Mouse (Mus musculus): ENCODE results near the gene Agpat2. TPM values are rescaled to one million over a fixed set of nuclear protein-coding genes. Genes with fewer than 3 reads are reported as not detected.

Gene Agpat2
- polyA plus RNA-seq, 1 experiment from 2014 or later: 26.9 TPM

DNA sequence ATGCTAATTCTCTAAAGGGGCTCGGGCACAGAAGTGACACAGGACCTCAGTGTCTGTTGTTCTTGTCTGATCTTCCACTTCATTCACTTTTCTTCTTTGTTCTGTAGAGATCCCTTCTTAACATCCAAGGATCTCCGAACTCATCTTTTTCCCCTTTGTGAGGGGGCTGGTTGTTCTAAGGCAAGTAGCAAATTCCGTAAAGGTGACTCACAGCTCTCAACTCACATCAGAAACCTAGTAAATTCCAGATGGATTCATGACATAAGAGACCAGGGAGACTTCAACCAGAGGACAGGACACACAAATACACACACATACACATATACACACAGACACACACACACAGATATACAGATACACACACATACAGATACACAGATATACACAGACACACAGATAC, 6.3 kb upstream of the Agpat2 start:
- Histone ChIP-seq H3K27ac (no peak overlapping the region), H3K79me2 (ENCODE audit: inconsistent target) (no peaks in the 10 kb centered on the region), H3K36me3 (ENCODE audit: inconsistent target) (no peaks in the 10 kb centered on the region), H3K4me3 (ENCODE audit: inconsistent target) (no peak overlapping the region)
- 96% methylated on average over 3 of the region's 3 CpGs for WGBS (ENCODE audit: missing documents)

DNA sequence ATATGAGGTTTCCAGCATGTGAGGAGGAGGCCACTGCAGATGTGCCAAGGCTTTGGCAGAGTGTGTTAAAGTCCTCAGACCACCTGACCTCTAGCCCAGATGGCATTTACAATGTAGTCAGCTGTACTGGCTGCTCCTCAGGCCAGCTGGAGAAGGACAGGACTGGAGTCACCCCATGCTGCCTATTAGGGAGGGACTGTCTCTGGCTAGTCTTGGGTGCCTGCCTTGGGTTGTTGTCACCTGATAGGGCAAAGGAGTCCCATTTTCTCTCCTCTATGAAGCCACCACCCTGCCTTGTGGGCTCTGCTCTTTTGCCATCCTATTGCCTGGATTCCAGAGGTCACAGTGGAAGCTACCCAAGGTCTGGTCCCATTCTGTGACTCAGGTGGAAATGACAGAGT, 5.0 kb upstream of the Agpat2 start:
- no peaks in the 10 kb centered on the region for H3K79me2 ChIP-seq (ENCODE audit: inconsistent target)
- H3K36me3 ChIP-seq (ENCODE audit: inconsistent target): no peaks in the 10 kb centered on the region
- no peak overlapping the region for H3K27ac ChIP-seq
- no peak overlapping the region for H3K4me3 ChIP-seq (ENCODE audit: inconsistent target)

DNA sequence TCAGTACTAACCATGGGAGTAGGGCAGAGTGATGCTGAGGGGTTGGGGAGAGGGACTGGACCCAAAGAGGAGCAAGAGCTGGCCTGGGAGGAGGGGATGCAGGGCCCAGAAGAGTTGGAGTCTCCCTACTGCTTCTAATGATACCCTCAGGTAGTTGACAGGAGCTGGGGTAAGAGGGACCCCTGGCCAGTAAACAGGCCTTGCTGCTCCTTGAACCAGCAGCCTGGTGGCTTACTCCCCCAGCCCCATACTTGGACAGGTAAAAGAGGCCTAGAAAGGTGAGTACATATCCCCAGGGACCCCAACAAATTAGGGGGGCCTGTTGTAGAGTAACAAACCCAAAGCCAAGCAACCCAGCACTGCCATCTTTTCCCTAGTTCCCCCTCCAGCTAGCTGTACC, 4.6 kb upstream of the Agpat2 start:
- Histone ChIP-seq H3K36me3 (ENCODE audit: inconsistent target) (no peaks in the 10 kb centered on the region), H3K4me3 (ENCODE audit: inconsistent target) (no peak overlapping the region), H3K79me2 (ENCODE audit: inconsistent target) (no peaks in the 10 kb centered on the region), H3K27ac (no peak overlapping the region)

DNA sequence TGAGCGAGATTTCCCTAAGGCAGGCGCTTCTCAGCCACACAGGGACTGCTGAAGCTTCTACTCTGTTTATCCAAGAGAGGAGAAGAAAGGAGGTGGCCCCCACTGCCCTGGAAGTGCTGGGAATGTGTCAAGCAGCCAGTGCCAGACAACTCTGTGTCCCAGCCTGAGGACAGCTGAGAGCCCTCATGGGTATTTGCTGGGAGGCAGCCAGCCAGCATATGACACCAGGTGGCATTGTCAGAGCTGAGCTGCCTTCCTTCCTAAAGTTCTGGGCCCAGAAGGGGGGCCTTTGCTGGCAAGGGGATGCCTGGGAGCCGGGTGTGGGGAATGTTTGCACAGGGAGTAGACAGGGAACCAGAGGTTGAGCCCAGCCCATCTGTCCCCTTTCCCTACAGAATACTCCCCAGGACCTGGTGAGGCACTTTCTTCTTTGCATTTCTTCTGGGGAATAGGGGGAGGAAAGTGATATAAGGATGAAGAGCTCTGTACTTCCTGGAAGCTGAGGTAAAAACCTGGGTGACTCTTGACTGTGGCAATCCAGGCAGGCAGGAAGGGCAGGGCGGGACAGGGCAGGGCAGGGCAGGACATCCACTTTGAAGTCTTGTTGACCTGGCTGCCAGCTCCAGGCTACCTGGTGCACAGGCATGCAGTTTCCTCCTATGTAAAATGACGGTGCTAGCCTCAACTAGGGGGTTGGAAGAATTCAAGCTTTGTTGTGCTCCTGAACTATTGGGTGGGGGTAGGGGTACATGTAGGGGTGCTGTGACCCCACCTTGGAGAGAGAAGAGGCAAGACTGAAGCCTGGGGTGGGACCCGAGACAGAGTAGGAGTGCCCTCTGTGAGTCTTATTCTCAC, 3.1 kb upstream of the Agpat2 start:
- Histone ChIP-seq H3K27ac (no peak overlapping the region), H3K79me2 (ENCODE audit: inconsistent target) (peaks cover 12% of the 10 kb centered on the region; the same call in 1 of the 2 replicates), H3K4me3 (ENCODE audit: inconsistent target) (no peak overlapping the region), H3K36me3 (ENCODE audit: inconsistent target) (no peaks in the 10 kb centered on the region)
- 58% methylated on average over 6 of the region's 6 CpGs for WGBS (ENCODE audit: missing documents)

DNA sequence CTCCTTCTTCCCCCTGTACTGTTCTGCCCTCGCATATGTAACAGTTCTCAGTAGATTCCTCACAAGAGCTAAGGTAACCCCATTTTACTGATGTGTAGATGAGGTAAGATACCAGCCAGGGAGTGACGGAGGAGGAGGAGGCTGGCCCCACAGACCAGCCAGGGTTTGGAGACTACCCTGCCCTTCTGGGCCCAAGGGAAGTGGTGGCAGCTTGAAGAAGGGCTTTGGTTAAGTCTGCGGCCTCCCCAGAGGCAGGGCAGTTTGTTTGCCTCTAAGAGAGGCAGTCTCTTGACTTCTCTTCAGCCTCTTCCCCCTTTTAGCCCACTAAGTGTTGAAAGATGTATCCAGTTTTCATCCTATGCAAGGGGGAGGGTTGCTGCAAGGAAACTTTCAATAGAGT, 2.4 kb upstream of the Agpat2 start:
- 47% methylated on average over 3 of the region's 3 CpGs for WGBS (ENCODE audit: missing documents)

DNA sequence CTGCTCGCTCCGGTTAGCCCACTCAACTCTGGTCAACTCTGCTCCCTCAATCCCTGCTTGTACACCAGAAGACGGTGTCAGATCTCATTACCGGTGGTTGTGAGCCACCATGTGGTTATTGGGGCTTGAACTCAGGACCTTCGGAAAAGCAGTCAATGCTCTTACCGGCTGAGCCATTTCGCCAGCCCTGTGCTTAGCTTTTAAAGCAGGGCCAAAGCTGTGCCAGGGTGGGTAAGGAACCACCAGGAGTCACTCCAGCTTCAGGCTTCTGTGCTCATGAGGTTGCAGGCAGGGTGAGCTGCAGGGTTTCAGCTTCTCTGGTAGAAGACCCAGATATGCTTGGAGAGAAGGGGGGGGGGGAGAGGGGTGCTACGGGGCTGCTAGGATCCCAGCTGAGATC, 1.1 kb upstream of the Agpat2 start:
- H3K79me2 ChIP-seq (ENCODE audit: inconsistent target): peaks cover 15% of the 10 kb centered on the region; the same call in 1 of the 2 replicates
- no peak overlapping the region for H3K27ac ChIP-seq
- WGBS (ENCODE audit: missing documents): 86% methylated on average over 8 of the region's 8 CpGs
- H3K36me3 ChIP-seq (ENCODE audit: inconsistent target): no peaks in the 10 kb centered on the region
- no peak overlapping the region for H3K4me3 ChIP-seq (ENCODE audit: inconsistent target)

More for the DNA sequence above, 2.4 kb upstream of the Agpat2 start:
- Histone ChIP-seq H3K36me3 (ENCODE audit: inconsistent target) (no peaks in the 10 kb centered on the region), H3K4me3 (ENCODE audit: inconsistent target) (no peak overlapping the region), H3K27ac (no peak overlapping the region), H3K79me2 (ENCODE audit: inconsistent target) (peaks cover 15% of the 10 kb centered on the region; the same call in 1 of the 2 replicates)

DNA sequence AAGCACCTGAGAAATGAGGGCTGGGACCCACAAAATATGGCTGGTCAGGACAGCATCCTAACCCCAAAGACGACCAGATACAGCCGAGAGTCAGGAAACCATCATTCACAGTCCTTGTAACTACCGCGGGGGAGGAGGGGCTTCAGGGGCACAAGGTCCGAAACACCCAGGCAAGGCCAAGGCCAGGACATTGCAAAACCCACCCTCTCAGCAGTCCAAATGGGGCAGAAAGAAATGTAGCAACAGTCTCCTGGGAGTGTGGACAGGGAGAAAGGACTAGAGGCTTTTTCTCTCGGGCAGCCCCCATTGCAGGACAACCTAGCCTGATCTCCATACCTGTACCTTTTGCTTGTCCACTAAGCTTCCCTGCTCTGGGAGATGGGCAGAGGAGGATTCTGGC, 1.1 kb downstream of the Agpat2 start:
- peaks cover 15% of the 10 kb centered on the region; the same call in 1 of the 2 replicates for H3K79me2 ChIP-seq (ENCODE audit: inconsistent target)
- 9% methylated on average over 6 of the region's 6 CpGs for WGBS (ENCODE audit: missing documents)
- peak overlapping the region; percentile 57 for H3K4me3 ChIP-seq (ENCODE audit: inconsistent target)
- H3K36me3 ChIP-seq (ENCODE audit: inconsistent target): no peaks in the 10 kb centered on the region
- no peak overlapping the region for H3K27ac ChIP-seq

DNA sequence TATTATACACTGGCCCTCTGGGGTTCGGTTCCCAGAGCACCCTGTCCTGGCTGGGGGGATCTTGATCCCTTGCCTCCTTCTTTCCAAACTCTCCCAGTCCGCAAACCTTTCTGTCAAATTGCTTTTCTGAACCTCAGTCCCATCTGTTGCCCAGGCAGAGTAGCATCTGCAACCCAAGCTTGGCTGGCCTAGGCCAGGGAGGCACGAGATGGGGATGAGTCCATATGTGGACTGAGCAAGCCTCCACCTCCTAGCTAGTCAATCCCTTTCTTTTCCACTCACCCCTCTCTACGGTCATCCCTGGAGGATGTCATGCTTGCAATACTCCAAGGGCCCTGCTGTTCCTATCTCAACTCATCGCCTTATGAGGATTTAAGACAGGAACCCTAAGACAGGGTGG, 1.6 kb downstream of the Agpat2 start:
- Histone ChIP-seq H3K79me2 (ENCODE audit: inconsistent target) (peaks cover 15% of the 10 kb centered on the region; the same call in 1 of the 2 replicates), H3K36me3 (ENCODE audit: inconsistent target) (no peaks in the 10 kb centered on the region), H3K4me3 (ENCODE audit: inconsistent target) (no peak overlapping the region), H3K27ac (no peak overlapping the region)
- 96% methylated on average over 5 of the region's 5 CpGs for WGBS (ENCODE audit: missing documents)

DNA sequence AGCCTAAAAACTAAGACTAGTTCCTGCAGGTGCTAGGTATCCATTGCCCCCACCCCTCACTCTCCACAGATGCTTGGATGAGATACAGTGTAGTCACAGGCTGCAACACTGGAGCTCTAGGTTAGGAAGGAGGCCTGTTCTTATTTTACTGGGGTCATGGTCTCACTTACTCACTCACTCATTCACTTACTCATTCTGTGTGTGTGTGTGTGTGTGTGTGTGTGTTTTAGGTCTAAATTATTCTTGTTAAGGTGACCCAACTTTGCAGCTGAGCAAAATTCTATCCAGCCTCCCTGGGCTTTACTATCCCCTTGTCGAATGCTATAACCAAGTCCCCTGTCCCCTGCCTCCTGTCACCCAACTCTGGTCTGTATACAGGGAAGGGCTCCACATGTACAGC, 2.6 kb downstream of the Agpat2 start:
- 67% methylated on average over 1 of the region's 1 CpGs for WGBS (ENCODE audit: missing documents)
- H3K27ac ChIP-seq: no peak overlapping the region
- H3K36me3 ChIP-seq (ENCODE audit: inconsistent target): no peaks in the 10 kb centered on the region
- no peak overlapping the region for H3K4me3 ChIP-seq (ENCODE audit: inconsistent target)
- H3K79me2 ChIP-seq (ENCODE audit: inconsistent target): peaks cover 15% of the 10 kb centered on the region; the same call in 1 of the 2 replicates

DNA sequence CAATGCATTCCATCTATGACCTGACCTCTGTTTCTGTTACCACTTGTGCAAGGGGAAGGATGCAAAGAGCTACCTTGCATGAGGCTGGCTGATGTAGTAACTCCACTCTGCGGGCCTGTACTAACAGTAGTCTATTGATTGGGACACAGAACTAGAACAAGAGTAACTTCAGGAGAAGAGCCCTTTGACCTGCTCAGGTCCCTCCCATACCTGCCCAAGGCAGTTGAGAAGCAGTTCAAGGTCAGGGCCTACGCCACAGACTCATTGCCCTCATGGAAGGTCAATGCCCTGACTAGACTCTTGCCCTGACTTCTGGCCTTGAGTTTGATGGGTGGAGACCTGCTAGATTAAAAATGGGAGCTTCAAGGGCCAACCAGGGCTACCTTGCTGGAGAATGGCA, 3.6 kb downstream of the Agpat2 start:
- Histone ChIP-seq H3K79me2 (ENCODE audit: inconsistent target) (peaks cover 15% of the 10 kb centered on the region; the same call in 1 of the 2 replicates), H3K36me3 (ENCODE audit: inconsistent target) (0 out of 2 replicates have a peak, but pooled peaks cover 6% of the 10 kb centered on the region), H3K27ac (no peak overlapping the region), H3K4me3 (ENCODE audit: inconsistent target) (no peak overlapping the region)
- 94% methylated on average over 2 of the region's 2 CpGs for WGBS (ENCODE audit: missing documents)

DNA sequence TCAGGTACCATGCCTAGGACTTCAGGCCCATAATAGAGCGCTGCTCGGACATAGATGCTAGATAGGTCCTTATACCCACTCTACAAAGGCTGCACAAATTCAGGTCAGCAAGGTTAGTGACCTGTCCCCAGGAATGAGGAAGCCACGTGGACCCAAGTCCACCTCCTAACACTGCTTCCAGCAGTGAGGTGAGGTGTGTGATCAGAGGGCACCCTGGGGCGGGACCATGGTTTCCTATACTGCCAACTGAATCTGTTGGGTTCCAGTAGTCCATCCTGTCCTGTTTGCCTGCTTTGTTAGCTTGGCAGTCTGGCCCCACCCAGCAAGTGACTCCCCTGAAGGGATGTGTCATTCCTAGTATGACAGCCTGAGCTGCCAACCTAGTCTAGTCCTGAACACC, 4.3 kb downstream of the Agpat2 start:
- H3K79me2 ChIP-seq (ENCODE audit: inconsistent target): peaks cover 15% of the 10 kb centered on the region; the same call in 1 of the 2 replicates
- 78% methylated on average over 4 of the region's 4 CpGs for WGBS (ENCODE audit: missing documents)
- no peak overlapping the region for H3K27ac ChIP-seq
- no peak overlapping the region for H3K4me3 ChIP-seq (ENCODE audit: inconsistent target)
- peaks cover 12% of the 10 kb centered on the region; the same call in 1 of the 2 replicates for H3K36me3 ChIP-seq (ENCODE audit: inconsistent target)

DNA sequence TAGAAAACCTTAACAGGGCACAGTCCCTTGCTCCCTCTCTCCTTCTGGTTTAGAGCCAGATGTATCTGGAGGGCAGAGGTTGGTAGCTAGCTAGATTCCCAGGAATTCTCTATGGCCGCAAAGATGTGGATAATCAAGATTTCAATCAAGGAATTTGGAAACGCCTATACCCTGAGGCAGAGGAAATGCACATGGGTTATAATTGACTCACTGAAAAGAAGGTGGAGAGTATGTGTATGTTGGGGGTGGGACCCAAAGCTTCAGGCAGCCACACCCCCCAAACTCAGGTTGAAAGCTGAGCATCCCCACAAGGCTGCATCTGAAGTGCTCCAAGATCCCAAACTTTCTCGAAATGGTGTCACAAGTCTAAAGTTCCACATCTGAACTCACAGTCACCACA, 5.8 kb downstream of the Agpat2 start:
- Histone ChIP-seq H3K4me3 (ENCODE audit: inconsistent target) (no peak overlapping the region), H3K79me2 (ENCODE audit: inconsistent target) (peaks cover 15% of the 10 kb centered on the region; the same call in 1 of the 2 replicates), H3K36me3 (ENCODE audit: inconsistent target) (peaks cover 22% of the 10 kb centered on the region; the same call in 1 of the 2 replicates), H3K27ac (no peak overlapping the region)
- WGBS (ENCODE audit: missing documents): 95% methylated on average over 2 of the region's 3 CpGs

DNA sequence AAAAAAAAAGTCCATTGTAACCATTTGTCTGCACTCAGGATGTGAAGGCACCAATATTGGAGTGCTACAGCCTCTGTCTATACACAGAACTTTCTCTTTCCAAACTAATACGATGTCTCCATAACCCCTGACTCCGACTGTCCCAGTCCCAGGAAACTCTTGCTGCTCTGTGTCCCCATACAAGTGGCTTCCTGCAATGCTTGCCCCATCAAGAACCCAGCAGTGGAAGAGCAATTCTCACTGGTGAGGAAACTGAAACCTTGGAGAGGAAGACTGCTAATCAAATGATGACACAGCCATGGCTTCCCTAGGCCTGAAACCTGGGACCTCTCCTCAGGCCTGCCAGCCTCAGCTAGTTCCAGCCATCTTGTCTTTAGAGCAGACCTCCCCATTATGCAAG, 6.4 kb downstream of the Agpat2 start:
- Histone ChIP-seq H3K36me3 (ENCODE audit: inconsistent target) (peaks cover 28% of the 10 kb centered on the region; the same call in 1 of the 2 replicates), H3K27ac (no peak overlapping the region), H3K4me3 (ENCODE audit: inconsistent target) (no peak overlapping the region), H3K79me2 (ENCODE audit: inconsistent target) (peaks cover 8% of the 10 kb centered on the region; the same call in 1 of the 2 replicates)
- 65% methylated on average over 2 of the region's 2 CpGs for WGBS (ENCODE audit: missing documents)

DNA sequence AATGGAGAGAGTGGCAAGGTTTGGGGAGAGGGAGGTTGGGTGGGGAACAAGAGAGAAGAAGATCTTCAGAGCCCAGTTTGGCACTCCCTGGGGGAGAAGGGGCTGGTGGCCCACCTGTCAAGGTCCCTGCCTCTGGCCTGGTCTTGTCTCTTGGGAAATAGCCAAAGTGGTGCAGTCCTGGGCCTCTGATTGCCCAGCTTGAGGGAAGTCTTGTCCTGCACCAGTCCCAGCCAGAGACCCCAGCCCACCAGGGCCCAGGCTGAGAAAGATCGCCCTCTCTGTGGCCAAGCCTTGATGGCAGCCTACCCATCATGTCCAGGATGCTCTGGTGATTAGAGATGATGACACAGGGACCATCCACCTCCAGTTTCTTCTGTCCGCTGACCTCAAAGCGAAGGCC, 7.3 kb downstream of the Agpat2 start:
- WGBS (ENCODE audit: missing documents): 91% methylated on average over 3 of the region's 3 CpGs
- H3K79me2 ChIP-seq (ENCODE audit: inconsistent target): no peaks in the 10 kb centered on the region; the same call in 1 of the 2 replicates
- H3K4me3 ChIP-seq (ENCODE audit: inconsistent target): no peak overlapping the region
- no peak overlapping the region for H3K27ac ChIP-seq
- H3K36me3 ChIP-seq (ENCODE audit: inconsistent target): peaks cover 28% of the 10 kb centered on the region; the same call in 1 of the 2 replicates

DNA sequence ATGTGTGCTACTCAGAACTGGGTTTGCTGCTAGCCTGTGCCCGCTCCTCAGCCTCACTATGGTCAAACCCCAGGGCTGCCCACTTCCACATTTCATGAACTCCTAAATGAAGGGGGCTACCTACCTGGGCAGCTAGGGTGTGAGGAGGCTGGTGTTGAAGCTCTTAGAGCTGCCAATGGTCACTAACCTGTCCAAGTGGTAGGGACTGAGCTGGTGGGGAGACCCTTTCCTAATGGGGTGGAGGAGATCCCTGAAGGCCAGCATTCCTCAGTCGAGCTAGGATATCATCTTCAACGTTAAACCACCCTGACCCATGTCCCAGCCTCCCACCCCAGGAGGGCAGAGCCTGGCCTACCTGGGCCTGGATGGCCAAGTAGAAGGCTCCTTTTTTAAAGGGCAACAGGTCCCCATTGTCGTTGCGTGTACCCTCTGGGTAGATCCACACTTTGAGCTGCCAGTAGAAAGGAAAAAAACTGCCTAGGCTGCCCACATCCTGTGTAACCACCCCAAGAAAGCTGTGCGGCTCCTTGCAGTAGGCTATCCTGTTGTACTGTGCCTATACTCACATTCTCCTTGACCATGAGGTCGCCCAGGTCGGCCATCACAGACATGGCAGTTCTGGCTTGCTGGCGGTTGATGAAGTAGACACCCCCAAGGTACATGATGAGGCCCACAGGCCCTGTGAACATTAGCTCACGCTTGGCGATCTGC, 8.3 kb downstream of the Agpat2 start:
- Histone ChIP-seq H3K36me3 (ENCODE audit: inconsistent target) (peaks cover 28% of the 10 kb centered on the region; the same call in 1 of the 2 replicates), H3K79me2 (ENCODE audit: inconsistent target) (no peaks in the 10 kb centered on the region; the same call in 1 of the 2 replicates), H3K27ac (no peak overlapping the region), H3K4me3 (ENCODE audit: inconsistent target) (no peak overlapping the region)
- 67% methylated on average over 11 of the region's 11 CpGs for WGBS (ENCODE audit: missing documents)

All from macrophage (primary cell).